Mouse (Mus musculus) kidney, embryonic 16.5 days (tissue): Measurements from ENCODE around the gene Tsc2. TPM values are rescaled to one million over a fixed set of nuclear protein-coding genes. Genes with fewer than 3 reads are reported as not detected.

Experiments used
- ATAC-seq: fragments of 200-750 bp; cut with Nextera tagmentation; 2 replicates; pipeline ENCODE4 v1.8.0; 2017; ENCODE audit warnings: moderate TSS enrichment; ENCODE audit not compliant: low FRiP score, low TSS enrichment
- H3K27ac ChIP-seq: fragments of 300-500 bp; sonication (generic); 2 replicates; pipeline ENCODE4 v1.5.1; 2014; ENCODE audit warnings: low read length
- H3K27me3 ChIP-seq: fragments of 300-500 bp; sonication (generic); 2 replicates; pipeline ENCODE4 v1.6.1; 2014; ENCODE audit warnings: low read length, control low read depth, mixed read lengths; ENCODE audit not compliant: insufficient read depth
- H3K36me3 ChIP-seq: fragments of 300-500 bp; sonication (generic); 2 replicates; pipeline ENCODE4 v1.6.1; 2014; ENCODE audit warnings: low read length, control low read depth, mixed read lengths; ENCODE audit not compliant: insufficient read depth
- H3K4me1 ChIP-seq: fragments of 300-500 bp; sonication (generic); 2 replicates; pipeline ENCODE4 v1.6.1; 2014; ENCODE audit warnings: low read length, control low read depth, mixed read lengths; ENCODE audit not compliant: insufficient read depth
- H3K4me2 ChIP-seq: fragments of 300-500 bp; sonication (generic); replicated peaks from 2 replicates; pipeline ENCODE4 v1.6.1; 2014; ENCODE audit warnings: low read depth, low read length
- H3K4me3 ChIP-seq: fragments of 300-500 bp; sonication (generic); 2 replicates; pipeline ENCODE4 v1.5.1; 2014; ENCODE audit warnings: mild to moderate bottlenecking, low read length
- H3K9ac ChIP-seq: fragments of 300-500 bp; sonication (generic); replicated peaks from 2 replicates; pipeline ENCODE4 v1.6.1; 2014; ENCODE audit warnings: low read length
- H3K9me3 ChIP-seq: fragments of 300-500 bp; sonication (generic); 2 replicates; pipeline ENCODE4 v1.6.1; 2016; ENCODE audit warnings: low read length, control low read depth
- WGBS: fragments of 180-500 bp; shearing (Covaris S2); extraction: QIAGEN DNeasy Blood & Tissue Kit; methylation state at CpG from one replicate; pipeline ENCODE4 v1.1.7; 2014; 5-methylcytosine and 5-hydroxymethylcytosine counted together
- polyA plus RNA-seq: library from polyadenylated mRNA; unstranded; fragments of >200 nt; fragmentation: Nextera tagmentation; extraction: Ambion mirVana; gene quantifications from 2 replicates; pipeline ENCODE4 v1.2.1, GENCODE M21; 2015

The Tsc2 gene
- polyA plus RNA-seq, 1 experiment from 2014 or later = 72.8 TPM

DNA sequence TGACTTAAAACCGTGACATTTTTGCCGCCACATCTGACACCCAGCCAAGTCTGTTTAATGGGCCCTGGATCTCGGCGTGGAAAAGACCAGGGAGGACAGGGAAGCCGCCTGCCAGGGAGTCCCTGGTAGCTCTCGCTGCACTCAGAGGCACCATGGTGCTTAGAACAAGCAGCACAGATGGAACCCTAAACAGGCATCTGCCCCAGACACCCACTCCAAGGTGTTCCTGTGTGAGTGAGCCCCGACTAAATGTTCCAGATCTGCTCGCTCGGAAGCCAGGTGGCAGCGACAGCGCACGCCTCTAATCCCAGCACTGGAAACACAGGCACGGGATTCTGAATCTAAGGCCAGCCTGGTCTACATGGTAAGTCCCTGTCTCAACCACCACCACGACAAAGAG, 2.4 kb downstream of the Tsc2 start:
- H3K4me2 ChIP-seq = no peak overlapping the region
- no peaks in the 10 kb centered on the region for H3K27me3 ChIP-seq
- H3K36me3 ChIP-seq = peaks cover 41% of the 10 kb centered on the region
- H3K9ac ChIP-seq = no peak overlapping the region
- H3K9me3 ChIP-seq = no peaks in the 10 kb centered on the region
- WGBS = 90% methylated on average over 14 of the region's 14 CpGs
- H3K27ac ChIP-seq = no peak overlapping the region
- peaks cover 17% of the 10 kb centered on the region for H3K4me1 ChIP-seq
- ATAC-seq = no peak
- H3K4me3 ChIP-seq = no peak overlapping the region

- Histone ChIP-seq H3K9ac (no peak overlapping the region), H3K9me3 (no peaks in the 10 kb centered on the region), H3K4me3 (no peak overlapping the region), H3K4me1 (peaks cover 16% of the 10 kb centered on the region), H3K27ac (no peak overlapping the region), H3K4me2 (no peak overlapping the region), H3K36me3 (peaks cover 52% of the 10 kb centered on the region), H3K27me3 (no peaks in the 10 kb centered on the region)
- ATAC-seq = no peak
- WGBS = 51% methylated on average over 5 of the region's 5 CpGs
Measured at GRCm38 (mm10) chr17:24628646-24629045, 3.8 kb downstream of the Tsc2 start.

GRCm38 (mm10) chr17:24625472-24625871, 7.0 kb downstream of the Tsc2 start:
- Histone ChIP-seq H3K4me1 (no peaks in the 10 kb centered on the region), H3K36me3 (peaks cover 77% of the 10 kb centered on the region), H3K9me3 (no peaks in the 10 kb centered on the region), H3K27ac (no peak overlapping the region), H3K4me2 (no peak overlapping the region), H3K4me3 (no peak overlapping the region), H3K27me3 (no peaks in the 10 kb centered on the region), H3K9ac (no peak overlapping the region)
- WGBS = 95% methylated on average over 8 of the region's 8 CpGs
- no peak for ATAC-seq

DNA sequence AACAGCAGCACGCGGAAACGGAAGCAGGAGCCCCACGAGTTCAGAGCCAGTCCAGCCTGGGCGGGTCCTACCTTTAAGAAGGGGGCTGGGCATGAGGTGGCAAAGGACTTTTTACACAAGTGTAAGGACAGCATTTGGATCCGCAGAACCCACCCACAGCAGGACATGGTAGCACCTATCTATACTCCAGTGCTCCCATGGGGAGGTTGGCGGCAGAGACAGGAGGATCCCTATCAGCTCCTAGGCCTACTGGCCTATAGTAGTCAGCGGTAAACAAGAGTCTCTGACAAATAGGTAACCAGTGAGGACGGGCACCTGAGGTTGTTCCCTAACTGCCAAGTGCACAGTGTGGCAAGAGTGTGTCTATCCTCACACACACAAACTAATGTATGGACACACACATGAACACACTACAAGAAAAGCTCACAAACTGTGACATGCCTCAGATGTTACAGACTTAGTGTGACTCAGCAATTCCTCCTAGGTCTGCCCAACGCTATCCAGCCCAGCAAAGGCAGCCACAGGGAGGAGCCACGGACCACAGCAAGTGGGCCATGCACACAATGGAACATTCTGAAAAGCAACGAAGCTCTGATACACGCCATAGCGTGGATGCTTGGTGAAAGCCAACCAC, 14.8 kb downstream of the Tsc2 start:
- Histone ChIP-seq H3K36me3 (peaks cover 76% of the 10 kb centered on the region), H3K27ac (no peak overlapping the region), H3K4me3 (no peak overlapping the region), H3K4me2 (no peak overlapping the region), H3K27me3 (no peaks in the 10 kb centered on the region), H3K9ac (no peak overlapping the region), H3K4me1 (no peaks in the 10 kb centered on the region), H3K9me3 (no peaks in the 10 kb centered on the region)
- ATAC-seq = no peak
- 86% methylated on average over 14 of the region's 14 CpGs for WGBS

- Histone ChIP-seq H3K4me1 (no peaks in the 10 kb centered on the region), H3K27ac (no peak overlapping the region), H3K4me2 (no peak overlapping the region), H3K9me3 (no peaks in the 10 kb centered on the region), H3K9ac (no peak overlapping the region), H3K4me3 (no peak overlapping the region), H3K36me3 (peaks cover 55% of the 10 kb centered on the region), H3K27me3 (no peaks in the 10 kb centered on the region)
- no peak for ATAC-seq
- 65% methylated on average over 2 of the region's 2 CpGs for WGBS
Measured at GRCm38 (mm10) chr17:24610711-24611110, 21.7 kb downstream of the Tsc2 start.

DNA sequence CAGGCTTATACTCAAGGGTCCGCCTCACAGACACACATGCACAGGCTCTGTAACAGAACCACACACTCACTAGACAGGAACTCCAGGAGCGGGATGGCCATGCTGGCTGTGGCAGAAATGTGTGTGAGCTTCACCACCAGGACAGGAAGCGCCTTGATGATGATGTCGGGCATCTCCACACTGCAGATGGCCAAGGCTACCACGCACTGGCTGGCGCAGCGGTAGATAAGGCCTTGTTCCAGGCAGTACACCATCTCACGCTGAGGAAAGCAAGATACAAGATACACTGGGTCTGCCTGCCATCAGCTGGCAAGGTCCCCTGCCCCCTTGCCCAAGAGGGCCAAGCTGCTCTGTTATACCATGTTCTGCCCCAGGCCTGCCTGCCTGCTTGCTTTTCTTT, 23.6 kb downstream of the Tsc2 start:
- ATAC-seq = no peak
- H3K27ac ChIP-seq = no peak overlapping the region
- H3K4me1 ChIP-seq = no peaks in the 10 kb centered on the region
- H3K27me3 ChIP-seq = no peaks in the 10 kb centered on the region
- H3K9ac ChIP-seq = no peak overlapping the region
- no peak overlapping the region for H3K4me2 ChIP-seq
- no peaks in the 10 kb centered on the region for H3K9me3 ChIP-seq
- 95% methylated on average over 8 of the region's 8 CpGs for WGBS
- peaks cover 46% of the 10 kb centered on the region for H3K36me3 ChIP-seq
- no peak overlapping the region for H3K4me3 ChIP-seq

DNA sequence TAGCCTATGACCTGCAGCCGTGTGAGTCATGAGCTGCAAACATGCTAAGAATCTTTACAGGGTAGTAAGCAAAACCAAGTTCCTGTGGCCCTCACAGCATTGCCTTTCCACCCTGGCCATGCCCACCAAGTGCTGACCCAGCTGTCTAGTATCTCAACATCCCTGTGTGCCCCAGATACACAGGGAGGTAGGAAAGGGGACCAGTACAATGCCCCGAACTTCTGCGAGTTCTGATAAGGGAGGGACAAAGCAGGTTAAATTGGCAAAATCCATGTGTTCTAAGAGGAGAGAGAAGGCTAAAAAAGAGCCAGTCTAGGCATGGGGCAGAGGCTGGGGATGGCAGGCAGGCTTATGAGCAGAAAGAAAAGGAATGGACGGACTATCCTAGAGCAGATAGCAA, 24.1 kb downstream of the Tsc2 start:
- 95% methylated on average over 4 of the region's 4 CpGs for WGBS
- H3K9me3 ChIP-seq = no peaks in the 10 kb centered on the region
- H3K9ac ChIP-seq = no peak overlapping the region
- H3K4me3 ChIP-seq = no peak overlapping the region
- H3K4me1 ChIP-seq = no peaks in the 10 kb centered on the region
- H3K27ac ChIP-seq = no peak overlapping the region
- H3K4me2 ChIP-seq = no peak overlapping the region
- no peaks in the 10 kb centered on the region for H3K27me3 ChIP-seq
- H3K36me3 ChIP-seq = peaks cover 42% of the 10 kb centered on the region
- no peak for ATAC-seq

DNA sequence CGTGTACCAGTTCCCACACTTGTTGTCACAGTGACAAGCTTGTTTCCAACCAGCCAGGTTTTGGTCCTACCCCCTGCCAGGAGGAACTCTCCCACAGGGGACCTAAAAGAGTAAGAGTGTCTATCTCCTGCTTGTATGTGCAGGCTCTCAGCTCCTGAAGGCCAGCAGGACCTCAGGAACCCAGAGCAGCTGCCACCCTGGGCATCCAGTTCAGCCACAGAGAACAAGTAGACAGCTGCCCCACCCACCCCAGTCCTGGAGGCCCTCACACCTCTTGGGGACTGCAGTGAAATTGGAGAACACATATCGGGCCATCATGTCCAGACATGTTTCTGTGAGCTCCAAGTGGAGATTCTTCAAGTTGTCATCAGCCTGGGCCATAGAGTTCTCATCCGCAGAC, 27.9 kb downstream of the Tsc2 start:
- Histone ChIP-seq H3K9ac (no peak overlapping the region), H3K4me1 (no peaks in the 10 kb centered on the region), H3K36me3 (peaks cover 60% of the 10 kb centered on the region), H3K4me2 (no peak overlapping the region), H3K27me3 (no peaks in the 10 kb centered on the region), H3K4me3 (no peak overlapping the region), H3K9me3 (no peaks in the 10 kb centered on the region), H3K27ac (no peak overlapping the region)
- 84% methylated on average over 3 of the region's 3 CpGs for WGBS
- no peak for ATAC-seq

- ATAC-seq = no peak
- no peaks in the 10 kb centered on the region for H3K4me1 ChIP-seq
- no peaks in the 10 kb centered on the region for H3K9me3 ChIP-seq
- H3K9ac ChIP-seq = no peak overlapping the region
- peaks cover 63% of the 10 kb centered on the region for H3K36me3 ChIP-seq
- H3K27ac ChIP-seq = no peak overlapping the region
- 88% methylated on average over 8 of the region's 8 CpGs for WGBS
- no peak overlapping the region for H3K4me2 ChIP-seq
- H3K27me3 ChIP-seq = no peaks in the 10 kb centered on the region
- no peak overlapping the region for H3K4me3 ChIP-seq
Measured at GRCm38 (mm10) chr17:24603961-24604360, 28.5 kb downstream of the Tsc2 start.

DNA sequence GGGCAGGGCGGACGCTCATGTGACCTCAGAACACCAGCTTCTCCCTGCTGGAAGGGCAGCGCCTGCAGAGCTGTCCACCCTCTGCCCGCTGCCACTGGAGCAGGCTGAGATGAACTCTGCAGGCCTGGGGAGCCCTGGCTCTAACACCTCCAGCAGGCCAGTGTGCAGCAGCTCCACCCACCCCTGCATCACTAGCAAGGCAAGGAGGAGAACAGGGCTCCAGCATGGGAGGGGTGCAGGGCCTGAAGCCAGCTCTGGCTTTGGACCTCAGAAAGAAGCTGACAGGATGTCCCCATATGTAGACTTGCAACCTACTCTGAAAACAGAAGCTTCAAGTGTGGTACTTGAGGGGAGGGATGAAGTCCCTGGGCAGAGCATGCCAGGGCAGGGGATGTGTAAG, 31.9 kb downstream of the Tsc2 start:
- Histone ChIP-seq H3K36me3 (peaks cover 66% of the 10 kb centered on the region), H3K4me1 (no peaks in the 10 kb centered on the region), H3K9ac (no peak overlapping the region), H3K27me3 (no peaks in the 10 kb centered on the region), H3K4me3 (no peak overlapping the region), H3K27ac (no peak overlapping the region), H3K9me3 (no peaks in the 10 kb centered on the region), H3K4me2 (no peak overlapping the region)
- WGBS = 92% methylated on average over 4 of the region's 4 CpGs
- ATAC-seq = no peak
